Mouse (Mus musculus) limb, embryonic 14.5 days (tissue): Measurements from ENCODE around the gene Adgrg6. TPM values are rescaled to one million over a fixed set of nuclear protein-coding genes. Genes with fewer than 3 reads are reported as not detected.

Experiments used
- ATAC-seq: fragments of 200-750 bp; cut with Nextera tagmentation; 2 replicates; pipeline ENCODE4 v1.8.0; 2017; ENCODE audit warnings: low read depth, moderate number of reproducible peaks, moderate TSS enrichment; ENCODE audit not compliant: low FRiP score
- DNase-seq: peaks from one replicate; pipeline ENCODE4 v3.0.0-alpha.2; 2015; ENCODE audit warnings: low spot score
- H3K27ac ChIP-seq: fragments of 300-500 bp; sonication (generic); replicated peaks from 2 replicates; pipeline ENCODE4 v1.5.1; 2014; ENCODE audit warnings: low read depth, mild to moderate bottlenecking, low read length, moderate library complexity, mixed read lengths
- H3K27me3 ChIP-seq: fragments of 300-500 bp; sonication (generic); 2 replicates; pipeline ENCODE4 v1.6.1; 2014; ENCODE audit warnings: low read length, mixed read lengths; ENCODE audit not compliant: control insufficient read depth, insufficient read depth
- H3K36me3 ChIP-seq: fragments of 300-500 bp; sonication (generic); 2 replicates; pipeline ENCODE4 v1.6.1; 2014; ENCODE audit warnings: mild to moderate bottlenecking, low read length, moderate library complexity, mixed read lengths; ENCODE audit not compliant: control insufficient read depth, insufficient read depth
- H3K4me1 ChIP-seq: fragments of 300-500 bp; sonication (generic); 2 replicates; pipeline ENCODE4 v1.6.1; 2014; ENCODE audit warnings: antibody characterized with exemption, low read length, mixed read lengths; ENCODE audit not compliant: control insufficient read depth, insufficient read depth
- H3K4me2 ChIP-seq: fragments of 300-500 bp; sonication (generic); replicated peaks from 2 replicates; pipeline ENCODE4 v1.6.1; 2014; ENCODE audit warnings: low read depth, mild to moderate bottlenecking, low read length, moderate library complexity; ENCODE audit not compliant: severe bottlenecking
- H3K4me3 ChIP-seq: fragments of 300-500 bp; sonication (generic); replicated peaks from 2 replicates; pipeline ENCODE4 v1.5.1; 2014; ENCODE audit warnings: low read length
- H3K9ac ChIP-seq: fragments of 300-500 bp; sonication (generic); 2 replicates; pipeline ENCODE4 v1.6.1; 2014; ENCODE audit warnings: mild to moderate bottlenecking, low read depth, low read length, moderate library complexity; ENCODE audit not compliant: severe bottlenecking
- H3K9me3 ChIP-seq: fragments of 300-500 bp; sonication (generic); 2 replicates; pipeline ENCODE4 v1.6.1; 2016; ENCODE audit warnings: low read length; ENCODE audit not compliant: control insufficient read depth
- POLR2A ChIP-seq: fragments of 200-500 bp; IDR thresholded peaks from 2 replicates; pipeline ENCODE4 v1.8.0; 2012; ENCODE audit warnings: inconsistent platforms, mild to moderate bottlenecking, moderate library complexity, borderline replicate concordance; ENCODE audit not compliant: insufficient read depth, insufficient read length; ENCODE audit errors: extremely low read depth
- WGBS: fragments of 180-500 bp; shearing (Covaris S2); extraction: QIAGEN DNeasy Blood & Tissue Kit; methylation state at CpG from one replicate; pipeline ENCODE4 v1.1.7; 2014; 5-methylcytosine and 5-hydroxymethylcytosine counted together
- polyA plus RNA-seq, 2 experiments: library from polyadenylated mRNA; depleted of rRNA in 1 of 2; stranded (reverse) in 1 of 2; unstranded in 1 of 2; fragments of >200 nt; fragmentation: Nextera tagmentation in 1 of 2; extraction: Ambion mirVana in 1 of 2; gene quantifications; 2 replicates each; pipeline versions ENCODE4 v1.2.1 to v1.2.3; 2012 to 2014

Adgrg6 gene
- polyA plus RNA-seq, 2 experiments = 10.0 to 11.8 TPM

GRCm38 (mm10) chr10:14522729-14523128 lies 22.7 kb downstream of the Adgrg6 start:
- 95% methylated on average over 5 of the region's 5 CpGs for WGBS
- no peak for TF ChIP-seq POLR2A
- ATAC-seq (no peak), DNase-seq (no peak)
- no peaks in the 10 kb centered on the region; the same call in 1 of the 2 replicates for H3K4me1 ChIP-seq
- H3K4me2 ChIP-seq = no peak overlapping the region
- no peaks in the 10 kb centered on the region for H3K9me3 ChIP-seq
- H3K27ac ChIP-seq = no peak overlapping the region
- no peak overlapping the region for H3K9ac ChIP-seq
- H3K36me3 ChIP-seq = no peaks in the 10 kb centered on the region
- H3K27me3 ChIP-seq = no peaks in the 10 kb centered on the region
- H3K4me3 ChIP-seq = no peak overlapping the region

- no peak for TF ChIP-seq POLR2A
- H3K27ac ChIP-seq = no peak overlapping the region
- H3K27me3 ChIP-seq = no peaks in the 10 kb centered on the region
- 58% methylated on average over 8 of the region's 8 CpGs for WGBS
- H3K9me3 ChIP-seq = no peaks in the 10 kb centered on the region
- peak; percentile 83 for ATAC-seq
- H3K9ac ChIP-seq = no peak overlapping the region
- peak; percentile 22 for DNase-seq
- H3K4me2 ChIP-seq = no peak overlapping the region
- no peaks in the 10 kb centered on the region; the same call in 1 of the 2 replicates for H3K4me1 ChIP-seq
- no peak overlapping the region for H3K4me3 ChIP-seq
- no peaks in the 10 kb centered on the region for H3K36me3 ChIP-seq
These were observed 24.4 kb downstream of the Adgrg6 start for GRCm38 (mm10) chr10:14520912-14521675.

- Histone ChIP-seq H3K27ac (no peak overlapping the region), H3K27me3 (no peaks in the 10 kb centered on the region), H3K36me3 (no peaks in the 10 kb centered on the region), H3K4me2 (no peak overlapping the region), H3K4me1 (no peaks in the 10 kb centered on the region; the same call in 1 of the 2 replicates), H3K9me3 (no peaks in the 10 kb centered on the region), H3K4me3 (no peak overlapping the region), H3K9ac (no peak overlapping the region)
- ATAC-seq = no peak
- no peak for TF ChIP-seq POLR2A
- WGBS = 57% methylated on average over 5 of the region's 5 CpGs
- no peak for DNase-seq
These were observed 27.6 kb downstream of the Adgrg6 start for GRCm38 (mm10) chr10:14517909-14518308.

DNA sequence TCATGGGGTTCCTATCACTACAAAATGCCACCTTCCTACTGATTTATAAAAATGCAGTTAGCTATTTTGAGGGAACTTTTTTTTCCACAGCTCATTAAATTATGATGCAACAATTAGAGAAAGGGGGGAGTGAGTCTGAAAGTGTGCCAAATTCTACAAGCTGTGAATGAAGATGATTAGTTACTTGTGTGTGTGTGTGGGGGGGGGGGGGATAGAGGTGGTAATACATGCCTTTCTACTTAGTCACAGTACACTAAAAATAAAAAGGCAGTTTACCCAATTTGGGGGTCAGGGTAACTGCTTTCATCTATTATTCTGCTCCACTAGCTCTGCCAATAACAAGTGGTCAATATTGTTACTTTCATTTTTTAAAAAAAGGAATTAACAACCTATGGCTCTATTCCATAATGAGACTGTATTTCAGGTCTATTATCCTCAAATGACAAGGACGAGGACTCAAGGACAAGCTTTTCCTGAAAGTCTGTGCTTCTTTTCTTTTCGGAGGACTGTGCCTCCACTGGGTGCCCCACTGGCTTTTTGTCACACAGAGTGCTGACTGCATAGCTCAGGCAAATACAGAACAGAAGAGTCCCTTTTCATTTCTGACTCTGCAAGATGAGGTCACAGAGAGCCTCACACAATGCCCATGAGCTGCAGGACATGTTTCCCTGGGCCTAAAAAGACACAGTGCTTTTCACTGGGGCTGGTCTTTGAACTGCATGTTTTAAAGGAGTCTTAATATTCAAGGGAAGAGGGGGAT lies 33.4 kb downstream of the Adgrg6 start:
- Histone ChIP-seq H3K27ac (no peak overlapping the region), H3K9ac (no peak overlapping the region), H3K4me1 (no peaks in the 10 kb centered on the region), H3K9me3 (no peaks in the 10 kb centered on the region), H3K4me3 (no peak overlapping the region), H3K36me3 (no peaks in the 10 kb centered on the region), H3K27me3 (no peaks in the 10 kb centered on the region), H3K4me2 (no peak overlapping the region)
- 68% methylated on average over 2 of the region's 2 CpGs for WGBS
- no peak for DNase-seq
- no peak for ATAC-seq
- no peak for TF ChIP-seq POLR2A

- 51% methylated on average over 3 of the region's 3 CpGs for WGBS
- no peak for TF ChIP-seq POLR2A
- Histone ChIP-seq H3K4me3 (no peak overlapping the region), H3K9me3 (no peaks in the 10 kb centered on the region), H3K4me2 (no peak overlapping the region), H3K27ac (no peak overlapping the region), H3K36me3 (no peaks in the 10 kb centered on the region), H3K27me3 (no peaks in the 10 kb centered on the region), H3K4me1 (no peaks in the 10 kb centered on the region), H3K9ac (no peak overlapping the region)
- ATAC-seq (no peak), DNase-seq (no peak)
These were observed 34.3 kb downstream of the Adgrg6 start for GRCm38 (mm10) chr10:14511157-14511556.
